Mouse (Mus musculus) embryonic fibroblast, embryonic 13.5 days (primary cell): ENCODE measurements around the gene Trp53.

Experiments
- CTCF ChIP-seq: IDR thresholded peaks from 2 replicates; pipeline ENCODE4 v1.5.1; 2011; ENCODE audit warnings: mild to moderate bottlenecking, control low read depth, low read length, moderate library complexity, borderline replicate concordance; ENCODE audit not compliant: insufficient read depth
- POLR2A ChIP-seq: IDR thresholded peaks from 2 replicates; pipeline ENCODE4 v1.6.1; 2011; ENCODE audit warnings: low read depth, mild to moderate bottlenecking, control low read depth, low read length, moderate library complexity

- no peak for TF ChIP-seq CTCF
- TF ChIP-seq POLR2A: no peak
Measured at GRCm38 (mm10) chr11:69608525-69608924, 28.4 kb downstream of the Trp53 start.
